Mouse (Mus musculus) heart, adult 2 months (tissue): ENCODE data around the gene Pitpnb.

Experiments
- CTCF ChIP-seq: fragments of 200-600 bp; IDR thresholded peaks from 2 replicates; pipeline ENCODE4 v1.8.1; 2022; ENCODE audit warnings: antibody characterized with exemption, mild to moderate bottlenecking, moderate library complexity
- POLR2A ChIP-seq: fragments of 200-500 bp; IDR thresholded peaks from 2 replicates; pipeline ENCODE4 v1.6.1; 2011; ENCODE audit warnings: mild to moderate bottlenecking, low read depth, low read length, control low read depth; ENCODE audit not compliant: insufficient read depth

GRCm38 (mm10) chr5:111396199-111396598 is 65.6 kb downstream of the Pitpnb start:
- TF ChIP-seq CTCF, result no peak
- TF ChIP-seq POLR2A, result no peak
